Mouse (Mus musculus) heart, embryonic 11.5 days (tissue): ENCODE measurements at regions not wholly inside any gene's neighbourhood (a gene's known extent, or its start where the extent isn't known, plus 50 kb on each side); places are given as distances from the start of the nearest gene placed in this dataset.

Experiments used
- ATAC-seq: fragments of 200-750 bp; cut with Nextera tagmentation; replicated peaks from 2 replicates; pipeline ENCODE4 v1.8.0; 2017; ENCODE audit warnings: moderate library complexity; ENCODE audit not compliant: insufficient number of reproducible peaks, low FRiP score, low TSS enrichment
- H3K27ac ChIP-seq: fragments of 300-500 bp; sonication (generic); 2 replicates; pipeline ENCODE4 v1.5.1; 2014; ENCODE audit warnings: mild to moderate bottlenecking, low read depth, low read length
- H3K27me3 ChIP-seq: fragments of 300-500 bp; sonication (generic); 2 replicates; pipeline ENCODE4 v1.6.1; 2014; ENCODE audit warnings: mild to moderate bottlenecking, low read length, mixed read lengths; ENCODE audit not compliant: control insufficient read depth, insufficient read depth
- H3K36me3 ChIP-seq: fragments of 300-500 bp; sonication (generic); 2 replicates; pipeline ENCODE4 v1.6.1; 2014; ENCODE audit warnings: mild to moderate bottlenecking, low read length, moderate library complexity, mixed read lengths; ENCODE audit not compliant: control insufficient read depth, insufficient read depth
- H3K4me1 ChIP-seq: fragments of 300-500 bp; sonication (generic); 2 replicates; pipeline ENCODE4 v1.6.1; 2014; ENCODE audit warnings: low read length; ENCODE audit not compliant: control insufficient read depth, insufficient read depth
- H3K4me2 ChIP-seq: fragments of 300-500 bp; sonication (generic); 2 replicates; pipeline ENCODE4 v1.6.1; 2014; ENCODE audit warnings: mild to moderate bottlenecking, moderate library complexity
- H3K4me3 ChIP-seq: fragments of 300-500 bp; sonication (generic); 2 replicates; pipeline ENCODE4 v1.5.1; 2014; ENCODE audit warnings: low read depth, low read length
- H3K9ac ChIP-seq: fragments of 300-500 bp; sonication (generic); 2 replicates; pipeline ENCODE4 v1.6.1; 2014; ENCODE audit warnings: mild to moderate bottlenecking, low read depth, low read length, moderate library complexity
- H3K9me3 ChIP-seq: fragments of 300-500 bp; sonication (generic); replicated peaks from 2 replicates; pipeline ENCODE4 v1.6.1; 2016; ENCODE audit warnings: low read length; ENCODE audit not compliant: control insufficient read depth
- WGBS: fragments of 180-500 bp; shearing (Covaris S2); extraction: QIAGEN DNeasy Blood & Tissue Kit; methylation state at CpG from one replicate; pipeline ENCODE4 v1.1.7; 2014; ENCODE audit not compliant: insufficient replicate concordance; 5-methylcytosine and 5-hydroxymethylcytosine counted together

GRCm38 (mm10) chr3:54595193-54595592 is 97.4 kb upstream of the Supt20 start:
- Histone ChIP-seq H3K4me2 (no peak overlapping the region), H3K9me3 (no peaks in the 10 kb centered on the region), H3K4me3 (no peak overlapping the region), H3K27ac (no peak overlapping the region), H3K36me3 (no peaks in the 10 kb centered on the region), H3K4me1 (no peaks in the 10 kb centered on the region; the same call in 1 of the 2 replicates), H3K9ac (no peak overlapping the region), H3K27me3 (no peaks in the 10 kb centered on the region)
- ATAC-seq: no peak
- WGBS: 80% methylated on average over 3 of the region's 3 CpGs

GRCm38 (mm10) chr3:54597326-54598274 is 95.0 kb upstream of the Supt20 start:
- no peak overlapping the region for H3K27ac ChIP-seq
- no peaks in the 10 kb centered on the region for H3K4me1 ChIP-seq
- 76% methylated on average over 11 of the region's 11 CpGs for WGBS
- no peaks in the 10 kb centered on the region for H3K9me3 ChIP-seq
- H3K27me3 ChIP-seq: no peaks in the 10 kb centered on the region
- no peak overlapping the region for H3K4me3 ChIP-seq
- no peak overlapping the region for H3K4me2 ChIP-seq
- ATAC-seq: no peak
- H3K9ac ChIP-seq: no peak overlapping the region
- no peaks in the 10 kb centered on the region for H3K36me3 ChIP-seq

GRCm38 (mm10) chr3:54598296-54598695 is 94.3 kb upstream of the Supt20 start:
- Histone ChIP-seq H3K4me1 (no peaks in the 10 kb centered on the region), H3K4me3 (no peak overlapping the region), H3K9ac (no peak overlapping the region), H3K36me3 (no peaks in the 10 kb centered on the region), H3K4me2 (no peak overlapping the region), H3K27me3 (no peaks in the 10 kb centered on the region), H3K27ac (no peak overlapping the region), H3K9me3 (no peaks in the 10 kb centered on the region)
- 81% methylated on average over 5 of the region's 5 CpGs for WGBS
- no peak for ATAC-seq

GRCm38 (mm10) chr3:54604705-54605379 is 87.8 kb upstream of the Supt20 start:
- Histone ChIP-seq H3K9me3 (peaks cover 3% of the 10 kb centered on the region; the same call in 1 of the 2 replicates), H3K4me3 (no peak overlapping the region), H3K27me3 (no peaks in the 10 kb centered on the region), H3K27ac (no peak overlapping the region), H3K4me1 (no peaks in the 10 kb centered on the region), H3K9ac (no peak overlapping the region), H3K36me3 (no peaks in the 10 kb centered on the region), H3K4me2 (no peak overlapping the region)
- no peak for ATAC-seq
- WGBS: 78% methylated on average over 4 of the region's 4 CpGs

- Histone ChIP-seq H3K4me2 (no peak overlapping the region), H3K27me3 (no peaks in the 10 kb centered on the region)
Observed at GRCm38 (mm10) chr3:54611431-54611990, 81.1 kb upstream of the Supt20 start.

GRCm38 (mm10) chr3:54613845-54614244 is 78.8 kb upstream of the Supt20 start:
- H3K9ac ChIP-seq: no peak overlapping the region
- H3K27ac ChIP-seq: no peak overlapping the region
- H3K4me2 ChIP-seq: no peak overlapping the region
- 69% methylated on average over 2 of the region's 2 CpGs for WGBS
- H3K36me3 ChIP-seq: no peaks in the 10 kb centered on the region
- no peaks in the 10 kb centered on the region for H3K4me1 ChIP-seq
- H3K4me3 ChIP-seq: no peak overlapping the region
- H3K9me3 ChIP-seq: no peaks in the 10 kb centered on the region
- H3K27me3 ChIP-seq: no peaks in the 10 kb centered on the region
- no peak for ATAC-seq

More at GRCm38 (mm10) chr3:54611431-54611990, 81.1 kb upstream of the Supt20 start:
- H3K4me1 ChIP-seq: no peaks in the 10 kb centered on the region
- no peak overlapping the region for H3K27ac ChIP-seq
- no peak for ATAC-seq
- H3K36me3 ChIP-seq: no peaks in the 10 kb centered on the region
- peaks cover 1% of the 10 kb centered on the region; the same call in 1 of the 2 replicates for H3K9me3 ChIP-seq
- no peak overlapping the region for H3K4me3 ChIP-seq
- WGBS: 64% methylated on average over 10 of the region's 10 CpGs
- H3K9ac ChIP-seq: no peak overlapping the region

GRCm38 (mm10) chr3:54617298-54617697 is 75.3 kb upstream of the Supt20 start:
- Histone ChIP-seq H3K27ac (no peak overlapping the region), H3K9ac (no peak overlapping the region), H3K36me3 (no peaks in the 10 kb centered on the region), H3K4me1 (no peaks in the 10 kb centered on the region), H3K4me2 (no peak overlapping the region), H3K9me3 (0 out of 2 replicates have a peak, but pooled peaks cover 2% of the 10 kb centered on the region), H3K27me3 (no peaks in the 10 kb centered on the region), H3K4me3 (no peak overlapping the region)
- WGBS: 86% methylated on average over 4 of the region's 4 CpGs
- no peak for ATAC-seq

- H3K36me3 ChIP-seq: no peaks in the 10 kb centered on the region
- H3K27ac ChIP-seq: no peak overlapping the region
- H3K4me1 ChIP-seq: no peaks in the 10 kb centered on the region
- WGBS: 81% methylated on average over 4 of the region's 4 CpGs
- H3K4me2 ChIP-seq: no peak overlapping the region
- ATAC-seq: no peak
- no peak overlapping the region for H3K9ac ChIP-seq
- H3K27me3 ChIP-seq: no peaks in the 10 kb centered on the region
- 0 out of 2 replicates have a peak, but pooled peaks cover 2% of the 10 kb centered on the region for H3K9me3 ChIP-seq
- no peak overlapping the region for H3K4me3 ChIP-seq
Observed at GRCm38 (mm10) chr3:54618286-54618685, 74.3 kb upstream of the Supt20 start.
